Mouse (Mus musculus): ENCODE results near the gene Kbtbd7. TPM values are rescaled to one million over a fixed set of nuclear protein-coding genes. Genes with fewer than 3 reads are reported as not detected.

The Kbtbd7 gene
- polyA plus RNA-seq, 1 experiment from 2014 or later, result 8.2 TPM

DNA sequence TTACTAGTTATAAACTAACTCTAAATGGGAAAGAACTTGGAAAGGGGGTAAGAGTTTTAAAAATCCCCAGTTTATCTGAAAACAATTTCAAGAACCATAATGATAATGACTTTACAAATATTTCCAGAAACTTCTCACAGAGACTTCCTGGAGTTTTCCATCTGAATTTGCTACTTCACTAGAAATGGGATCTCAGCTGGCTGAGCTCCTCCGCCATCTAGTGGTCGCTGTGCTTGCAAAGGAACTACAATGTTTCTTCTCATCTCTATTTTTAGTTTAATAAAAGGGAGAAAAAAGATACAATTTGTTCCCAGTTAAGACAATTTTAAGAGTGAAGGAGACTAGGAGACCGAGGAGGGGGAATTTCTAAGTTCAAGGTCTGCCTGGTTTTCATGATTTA is 41.3 kb downstream of the Kbtbd7 start:
- Histone ChIP-seq H3K4me1 (ENCODE audit: control insufficient read depth, insufficient read depth, low read length) (no peaks in the 10 kb centered on the region), H3K9ac (ENCODE audit: low read length) (no peak overlapping the region), H3K27ac (ENCODE audit: low read length) (no peak overlapping the region), H3K36me3 (ENCODE audit: control insufficient read depth, insufficient read depth) (peaks cover 53% of the 10 kb centered on the region), H3K4me3 (ENCODE audit: low read length) (no peak overlapping the region), H3K9me3 (replicated peaks; ENCODE audit: control insufficient read depth, low read length) (no peaks in the 10 kb centered on the region), H3K27me3 (ENCODE audit: control insufficient read depth, insufficient read depth, low read length) (no peaks in the 10 kb centered on the region), H3K4me2 (ENCODE audit: low read depth, low read length) (no peak overlapping the region)
- 18% methylated on average over 3 of the region's 3 CpGs for WGBS
- no peak for ATAC-seq (replicated peaks; ENCODE audit: extremely low read depth, insufficient read depth, low FRiP score)

DNA sequence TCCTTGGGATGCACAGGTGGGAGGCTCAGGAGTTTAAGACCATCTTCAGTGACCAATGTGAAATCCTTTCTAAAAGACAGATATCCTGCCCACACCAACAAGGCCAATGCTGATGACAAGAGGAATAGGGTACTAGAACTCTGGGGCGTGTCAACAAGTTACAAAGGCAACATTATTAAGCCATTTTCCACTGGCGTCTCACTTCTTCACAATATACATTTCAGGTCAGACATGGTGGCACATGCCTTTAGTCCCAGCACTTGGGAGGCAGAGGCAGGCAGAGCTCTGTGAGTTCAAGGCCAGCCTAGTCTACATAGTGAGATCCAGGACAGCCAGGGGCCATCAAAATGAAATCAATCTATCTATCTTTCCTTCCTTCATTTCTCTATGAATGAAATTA is 47.1 kb downstream of the Kbtbd7 start:
- 88% methylated on average over 2 of the region's 2 CpGs for whole genome bisulfite sequencing
- Histone ChIP-seq H3K4me2 (ENCODE audit: low read depth, low read length) (no peak overlapping the region), H3K36me3 (ENCODE audit: control insufficient read depth, insufficient read depth) (peaks cover 53% of the 10 kb centered on the region), H3K9me3 (replicated peaks; ENCODE audit: control insufficient read depth, low read length) (no peaks in the 10 kb centered on the region), H3K4me3 (ENCODE audit: low read length) (no peak overlapping the region), H3K9ac (ENCODE audit: low read length) (no peak overlapping the region), H3K27me3 (ENCODE audit: control insufficient read depth, insufficient read depth, low read length) (no peaks in the 10 kb centered on the region), H3K27ac (ENCODE audit: low read length) (no peak overlapping the region), H3K4me1 (ENCODE audit: control insufficient read depth, insufficient read depth, low read length) (no peaks in the 10 kb centered on the region)
- no peak for ATAC-seq (replicated peaks; ENCODE audit: extremely low read depth, insufficient read depth, low FRiP score)

Other genes with a start within 250 kb of the Kbtbd7 start
- gene Zfp957, start 179.1 kb upstream of the Kbtbd7 start, polyA plus RNA-seq (2015; fragmentation: Nextera tagmentation; extraction: Ambion mirVana), result 0.13 TPM in 1 of 2 replicates, not detected in the other
- 53.6 and 74.7 TPM in 2 replicates for gene Rgcc, start 124.9 kb upstream of the Kbtbd7 start, polyA plus RNA-seq (2015; fragmentation: Nextera tagmentation; extraction: Ambion mirVana)
- 22.2 and 22.8 TPM in 2 replicates for gene Naa16, start 35.7 kb upstream of the Kbtbd7 start, polyA plus RNA-seq (2015; fragmentation: Nextera tagmentation; extraction: Ambion mirVana)
- 10.8 and 10.9 TPM in 2 replicates for gene Mtrf1, start 28.7 kb upstream of the Kbtbd7 start, polyA plus RNA-seq (2015; fragmentation: Nextera tagmentation; extraction: Ambion mirVana)
- gene Kbtbd6, start 25.3 kb downstream of the Kbtbd7 start, polyA plus RNA-seq (2015; fragmentation: Nextera tagmentation; extraction: Ambion mirVana), result 1.9 and 2.6 TPM in 2 replicates
- gene Elf1, start 54.7 kb downstream of the Kbtbd7 start, polyA plus RNA-seq (2015; fragmentation: Nextera tagmentation; extraction: Ambion mirVana), result 9.9 and 12.3 TPM in 2 replicates
- gene Wbp4, start 55.0 kb downstream of the Kbtbd7 start, polyA plus RNA-seq (2015; fragmentation: Nextera tagmentation; extraction: Ambion mirVana), result 26.8 and 27.6 TPM in 2 replicates
- 101 and 105 TPM in 2 replicates for gene Sugt1, start 161.2 kb downstream of the Kbtbd7 start, polyA plus RNA-seq (2015; fragmentation: Nextera tagmentation; extraction: Ambion mirVana)
- 5.1 and 7.1 TPM in 2 replicates for gene Cnmd, start 235.7 kb downstream of the Kbtbd7 start, polyA plus RNA-seq (2015; fragmentation: Nextera tagmentation; extraction: Ambion mirVana)